Mouse (Mus musculus) neural tube, embryonic 15.5 days (tissue): Measurements from ENCODE around the gene Sh3pxd2a. TPM values are rescaled to one million over a fixed set of nuclear protein-coding genes. Genes with fewer than 3 reads are reported as not detected.

ENCODE experiments used
- ATAC-seq: fragments of 200-750 bp; cut with Nextera tagmentation; 2 replicates; pipeline ENCODE4 v1.8.0; 2017; ENCODE audit warnings: mild to moderate bottlenecking, moderate TSS enrichment, moderate library complexity; ENCODE audit not compliant: low FRiP score
- H3K27ac ChIP-seq: fragments of 300-500 bp; sonication (generic); replicated peaks from 2 replicates; pipeline ENCODE4 v1.5.1; 2015; ENCODE audit warnings: mild to moderate bottlenecking, inconsistent platforms
- H3K27me3 ChIP-seq: fragments of 300-500 bp; sonication (generic); replicated peaks from 2 replicates; pipeline ENCODE4 v1.6.1; 2015; ENCODE audit warnings: inconsistent platforms
- H3K36me3 ChIP-seq: fragments of 300-500 bp; sonication (generic); 2 replicates; pipeline ENCODE4 v1.6.1; 2015; ENCODE audit warnings: inconsistent platforms
- H3K4me1 ChIP-seq: fragments of 300-500 bp; sonication (generic); 2 replicates; pipeline ENCODE4 v1.6.1; 2015; ENCODE audit warnings: inconsistent platforms
- H3K4me2 ChIP-seq: fragments of 300-500 bp; sonication (generic); 2 replicates; pipeline ENCODE4 v1.6.1; 2015; ENCODE audit warnings: inconsistent platforms, mild to moderate bottlenecking, moderate library complexity
- H3K4me3 ChIP-seq: fragments of 300-500 bp; sonication (generic); replicated peaks from 2 replicates; pipeline ENCODE4 v1.5.1; 2015; ENCODE audit warnings: mild to moderate bottlenecking, inconsistent platforms
- H3K9ac ChIP-seq: fragments of 300-500 bp; sonication (generic); replicated peaks from 2 replicates; pipeline ENCODE4 v1.6.1; 2015; ENCODE audit warnings: mild to moderate bottlenecking, inconsistent platforms
- H3K9me3 ChIP-seq: fragments of 300-500 bp; sonication (generic); replicated peaks from 2 replicates; pipeline ENCODE4 v1.6.1; 2016; ENCODE audit warnings: inconsistent platforms
- WGBS: fragments of 180-500 bp; shearing (Covaris S2); methylation state at CpG from one replicate; pipeline ENCODE4 v1.1.7; 2015; ENCODE audit warnings: mixed read lengths; 5-methylcytosine and 5-hydroxymethylcytosine counted together
- polyA plus RNA-seq: library from polyadenylated mRNA; unstranded; fragments of >200 nt; fragmentation: Nextera tagmentation; extraction: Ambion mirVana; gene quantifications from 2 replicates; pipeline ENCODE4 v1.2.1, GENCODE M21; 2015

The Sh3pxd2a gene
- polyA plus RNA-seq, 1 experiment from 2014 or later = 2.2 TPM

GRCm38 (mm10) chr19:47264322-47265092 lies 199.7 kb downstream of the Sh3pxd2a start:
- H3K4me1 ChIP-seq = no peaks in the 10 kb centered on the region
- whole genome bisulfite sequencing = 44% methylated on average over 11 of the region's 11 CpGs
- no peak overlapping the region for H3K27ac ChIP-seq
- ATAC-seq = peak; percentile 35; the same call in 1 of the 2 replicates
- no peak overlapping the region for H3K9ac ChIP-seq
- no peak overlapping the region for H3K4me2 ChIP-seq
- peaks cover 21% of the 10 kb centered on the region for H3K36me3 ChIP-seq
- no peaks in the 10 kb centered on the region for H3K9me3 ChIP-seq
- no peak overlapping the region for H3K4me3 ChIP-seq
- no peaks in the 10 kb centered on the region for H3K27me3 ChIP-seq

GRCm38 (mm10) chr19:47263621-47264020 lies 200.6 kb downstream of the Sh3pxd2a start:
- H3K4me2 ChIP-seq = no peak overlapping the region
- H3K4me3 ChIP-seq = no peak overlapping the region
- no peaks in the 10 kb centered on the region for H3K4me1 ChIP-seq
- H3K27me3 ChIP-seq = no peaks in the 10 kb centered on the region
- H3K9ac ChIP-seq = no peak overlapping the region
- H3K9me3 ChIP-seq = no peaks in the 10 kb centered on the region
- no peak for ATAC-seq
- 89% methylated on average over 8 of the region's 8 CpGs for WGBS
- H3K36me3 ChIP-seq = peaks cover 21% of the 10 kb centered on the region
- H3K27ac ChIP-seq = no peak overlapping the region

GRCm38 (mm10) chr19:47261196-47261595 lies 203.0 kb downstream of the Sh3pxd2a start:
- H3K4me3 ChIP-seq = no peak overlapping the region
- WGBS = 84% methylated on average over 8 of the region's 8 CpGs

GRCm38 (mm10) chr19:47259581-47259980 lies 204.6 kb downstream of the Sh3pxd2a start:
- H3K4me2 ChIP-seq = no peak overlapping the region
- no peak overlapping the region for H3K9ac ChIP-seq
- H3K4me3 ChIP-seq = no peak overlapping the region
- H3K27ac ChIP-seq = no peak overlapping the region
- 4% methylated on average over 5 of the region's 5 CpGs for WGBS
- H3K27me3 ChIP-seq = peaks cover under 1% of the 10 kb centered on the region; the same call in 1 of the 2 replicates
- no peaks in the 10 kb centered on the region for H3K4me1 ChIP-seq
- no peaks in the 10 kb centered on the region for H3K9me3 ChIP-seq
- ATAC-seq = no peak
- no peaks in the 10 kb centered on the region for H3K36me3 ChIP-seq

More at GRCm38 (mm10) chr19:47261196-47261595, 203.0 kb downstream of the Sh3pxd2a start:
- Histone ChIP-seq H3K4me1 (no peaks in the 10 kb centered on the region), H3K9me3 (no peaks in the 10 kb centered on the region), H3K27me3 (no peaks in the 10 kb centered on the region), H3K9ac (no peak overlapping the region), H3K36me3 (no peaks in the 10 kb centered on the region), H3K4me2 (no peak overlapping the region), H3K27ac (no peak overlapping the region)
- no peak for ATAC-seq

GRCm38 (mm10) chr19:47255919-47256318 lies 208.3 kb downstream of the Sh3pxd2a start:
- no peak overlapping the region for H3K4me2 ChIP-seq
- H3K27me3 ChIP-seq = peaks cover 36% of the 10 kb centered on the region
- no peaks in the 10 kb centered on the region for H3K9me3 ChIP-seq
- ATAC-seq = no peak
- H3K36me3 ChIP-seq = no peaks in the 10 kb centered on the region
- H3K9ac ChIP-seq = no peak overlapping the region
- WGBS = 80% methylated on average over 6 of the region's 6 CpGs
- H3K4me1 ChIP-seq = peaks cover 9% of the 10 kb centered on the region
- no peak overlapping the region for H3K4me3 ChIP-seq
- H3K27ac ChIP-seq = no peak overlapping the region

GRCm38 (mm10) chr19:47255036-47255435 lies 209.2 kb downstream of the Sh3pxd2a start:
- Histone ChIP-seq H3K4me1 (peaks cover 9% of the 10 kb centered on the region), H3K27ac (no peak overlapping the region), H3K4me2 (no peak overlapping the region), H3K9ac (no peak overlapping the region), H3K9me3 (no peaks in the 10 kb centered on the region), H3K27me3 (peaks cover 36% of the 10 kb centered on the region), H3K36me3 (no peaks in the 10 kb centered on the region), H3K4me3 (no peak overlapping the region)
- 68% methylated on average over 2 of the region's 2 CpGs for WGBS
- ATAC-seq = no peak

GRCm38 (mm10) chr19:47253053-47253628 lies 211.1 kb downstream of the Sh3pxd2a start:
- H3K4me1 ChIP-seq = peaks cover 9% of the 10 kb centered on the region
- H3K9ac ChIP-seq = no peak overlapping the region
- H3K4me2 ChIP-seq = peak overlapping the region; percentile 60
- 5% methylated on average over 90 of the region's 90 CpGs for WGBS
- H3K27me3 ChIP-seq = peaks cover 40% of the 10 kb centered on the region
- ATAC-seq = peak; percentile 36; the same call in 1 of the 2 replicates
- no peak overlapping the region for H3K27ac ChIP-seq
- no peaks in the 10 kb centered on the region for H3K9me3 ChIP-seq
- no peaks in the 10 kb centered on the region for H3K36me3 ChIP-seq
- H3K4me3 ChIP-seq = peak overlapping the region; percentile 37

- Histone ChIP-seq H3K4me1 (peaks cover 9% of the 10 kb centered on the region), H3K9ac (no peak overlapping the region), H3K27ac (no peak overlapping the region), H3K36me3 (no peaks in the 10 kb centered on the region), H3K4me3 (no peak overlapping the region), H3K4me2 (no peak overlapping the region), H3K27me3 (peaks cover 44% of the 10 kb centered on the region), H3K9me3 (no peaks in the 10 kb centered on the region)
- 28% methylated on average over 6 of the region's 6 CpGs for WGBS
- ATAC-seq = no peak
Measured at GRCm38 (mm10) chr19:47250931-47251330, 213.3 kb downstream of the Sh3pxd2a start.

- no peaks in the 10 kb centered on the region for H3K36me3 ChIP-seq
- peaks cover 39% of the 10 kb centered on the region for H3K27me3 ChIP-seq
- no peak overlapping the region for H3K27ac ChIP-seq
- no peak for ATAC-seq
- no peak overlapping the region for H3K4me2 ChIP-seq
- peaks cover 9% of the 10 kb centered on the region for H3K4me1 ChIP-seq
- H3K9ac ChIP-seq = no peak overlapping the region
- no peaks in the 10 kb centered on the region for H3K9me3 ChIP-seq
- no peak overlapping the region for H3K4me3 ChIP-seq
- 66% methylated on average over 16 of the region's 16 CpGs for WGBS
Measured at GRCm38 (mm10) chr19:47248906-47249568, 215.2 kb downstream of the Sh3pxd2a start.

GRCm38 (mm10) chr19:47248296-47248695 lies 215.9 kb downstream of the Sh3pxd2a start:
- Histone ChIP-seq H3K9me3 (no peaks in the 10 kb centered on the region), H3K4me1 (peaks cover 7% of the 10 kb centered on the region), H3K4me2 (no peak overlapping the region), H3K36me3 (no peaks in the 10 kb centered on the region), H3K4me3 (no peak overlapping the region), H3K27ac (no peak overlapping the region), H3K27me3 (peaks cover 31% of the 10 kb centered on the region), H3K9ac (no peak overlapping the region)
- WGBS = 85% methylated on average over 7 of the region's 7 CpGs
- no peak for ATAC-seq

- Histone ChIP-seq H3K27ac (no peak overlapping the region), H3K27me3 (peaks cover 26% of the 10 kb centered on the region), H3K4me2 (no peak overlapping the region), H3K9ac (no peak overlapping the region), H3K4me3 (no peak overlapping the region), H3K9me3 (no peaks in the 10 kb centered on the region), H3K36me3 (no peaks in the 10 kb centered on the region), H3K4me1 (peaks cover 2% of the 10 kb centered on the region; the same call in 1 of the 2 replicates)
- no peak for ATAC-seq
- 25% methylated on average over 11 of the region's 11 CpGs for WGBS
Measured at GRCm38 (mm10) chr19:47247791-47248190, 216.4 kb downstream of the Sh3pxd2a start.
